Mouse (Mus musculus): ENCODE data around the gene Atp8a2. TPM values are rescaled to one million over a fixed set of nuclear protein-coding genes. Genes with fewer than 3 reads are reported as not detected.

Atp8a2 gene
- total RNA-seq (2021): 1 to 10 TPM in 1 of 2 experiments, under 1 TPM in 1; 0.99 to 1.9 TPM
- long read RNA-seq, experiment 1: 0 reads
- long read RNA-seq, experiment 2: 0 reads

DNA sequence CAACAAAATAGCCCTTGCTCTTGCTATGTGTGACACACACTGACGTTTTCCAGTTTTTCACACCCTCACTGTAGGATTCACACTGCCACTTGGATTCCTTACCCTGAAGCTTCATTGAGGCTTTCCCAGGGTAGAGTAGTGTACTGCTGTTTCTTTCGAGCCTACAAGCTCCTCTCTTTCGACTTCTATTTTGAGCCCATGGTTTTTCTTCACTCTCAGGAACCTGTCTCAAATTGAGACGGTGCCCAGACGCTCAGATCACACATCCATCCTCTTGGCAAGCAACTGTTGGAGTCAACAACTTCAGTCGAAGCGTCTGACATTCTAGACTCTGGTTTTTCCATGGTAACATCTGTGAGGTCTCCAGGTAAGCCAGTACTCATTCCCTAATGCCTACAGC is at the start of gene Atp8a2:
TSS of gene Atp8a2 (minus strand) at position 296 of the 400 bp plus-strand sequence.
- DNase-seq: no peak

DNA sequence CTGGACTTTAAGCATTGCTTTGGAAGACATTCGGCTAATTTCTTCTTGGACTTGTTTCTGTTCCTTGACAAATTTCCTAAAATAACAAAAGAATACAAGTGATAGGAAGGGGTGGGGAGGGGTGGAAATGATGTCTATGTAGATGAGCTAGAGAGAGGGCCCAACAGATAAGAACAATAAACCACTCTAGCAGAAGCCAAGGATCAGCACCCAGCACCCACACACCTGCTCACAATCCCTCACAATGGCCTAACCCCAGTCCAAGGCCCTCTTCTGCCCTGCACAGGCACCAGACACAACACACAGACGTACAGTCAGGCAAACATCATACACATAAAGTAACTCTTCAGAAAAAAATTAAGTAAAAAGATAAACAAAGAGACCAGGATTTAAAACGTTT is 41.6 kb upstream of the Atp8a2 start:
- DNase-seq: no peak

DNA sequence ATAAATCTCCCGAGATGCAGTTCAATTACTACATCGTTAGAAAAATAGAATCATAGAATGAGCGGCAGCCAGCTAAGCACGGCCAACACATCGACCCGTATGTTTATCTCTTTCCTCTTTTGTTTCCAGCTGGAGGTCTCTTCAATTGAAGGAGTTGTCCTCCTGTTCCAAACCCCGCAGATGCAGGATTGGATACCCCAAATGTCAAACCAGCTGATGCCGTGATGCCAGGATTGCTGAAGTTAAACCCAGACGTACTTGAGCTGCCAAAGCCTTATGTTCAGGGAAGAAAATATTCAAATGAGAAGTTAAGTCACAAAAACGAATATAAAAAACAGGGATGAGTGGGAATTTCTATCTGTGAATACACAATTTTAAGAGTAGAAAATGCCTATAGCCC is 22.9 kb upstream of the Atp8a2 start:
- DNase-seq: no peak

DNA sequence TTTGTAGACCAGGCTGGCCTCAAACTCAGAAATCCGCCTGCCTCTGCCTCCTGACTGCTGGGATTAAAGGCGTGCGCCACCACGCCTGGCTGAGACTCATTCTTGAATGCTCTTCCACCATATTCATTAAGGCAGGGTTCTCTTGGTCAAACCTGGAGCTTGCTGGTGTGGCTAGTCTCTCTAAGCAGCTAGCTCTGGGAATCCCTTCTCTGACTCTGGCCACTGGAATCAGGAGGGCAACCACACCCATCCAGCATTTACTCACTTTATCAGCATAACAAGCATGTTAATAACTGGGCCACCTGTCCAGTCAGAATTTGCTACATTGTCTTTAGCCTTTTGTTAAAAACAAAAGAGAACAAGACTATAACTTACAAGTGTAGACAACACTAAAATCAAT is 20.6 kb upstream of the Atp8a2 start:
- no peak for DNase-seq

DNA sequence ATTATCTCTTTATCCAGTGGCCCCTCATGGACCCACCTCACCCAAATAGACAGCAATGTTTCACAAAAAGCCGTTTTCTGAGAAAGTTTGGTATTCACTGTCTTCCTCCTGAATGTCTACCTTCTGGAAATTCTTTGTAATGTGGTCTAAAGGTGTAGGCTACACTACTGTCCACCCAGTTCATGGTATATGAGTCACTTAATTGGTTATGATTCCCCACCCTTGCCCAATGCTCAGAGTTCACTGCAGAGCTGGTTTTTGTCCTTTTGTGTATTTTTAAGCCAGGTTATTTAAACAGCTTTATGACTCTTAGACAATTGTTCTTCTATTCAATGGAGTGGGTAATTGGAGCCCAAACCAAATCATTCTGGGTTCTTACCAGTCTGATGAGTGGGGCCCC is 19.1 kb upstream of the Atp8a2 start:
- DNase-seq: no peak

DNA sequence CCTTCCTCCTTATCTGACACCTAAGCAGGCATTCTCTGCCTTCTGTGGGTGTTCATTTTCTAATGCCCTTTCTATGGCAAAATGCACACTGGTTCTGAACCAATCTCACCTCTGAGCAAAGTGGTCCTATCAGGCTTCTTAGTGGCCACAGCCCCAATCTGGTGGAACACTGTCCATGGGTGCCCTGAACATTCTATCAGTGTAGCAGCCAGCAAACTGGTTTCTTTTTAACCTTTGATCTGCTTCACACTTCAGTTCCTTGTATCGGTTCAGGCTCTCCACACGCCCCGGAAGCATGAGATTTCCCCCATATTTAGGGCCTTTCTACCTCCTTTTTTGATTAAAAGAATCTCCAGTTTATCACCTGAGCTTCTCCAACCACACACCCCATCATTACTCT is 18.0 kb upstream of the Atp8a2 start:
- no peak for DNase-seq

DNA sequence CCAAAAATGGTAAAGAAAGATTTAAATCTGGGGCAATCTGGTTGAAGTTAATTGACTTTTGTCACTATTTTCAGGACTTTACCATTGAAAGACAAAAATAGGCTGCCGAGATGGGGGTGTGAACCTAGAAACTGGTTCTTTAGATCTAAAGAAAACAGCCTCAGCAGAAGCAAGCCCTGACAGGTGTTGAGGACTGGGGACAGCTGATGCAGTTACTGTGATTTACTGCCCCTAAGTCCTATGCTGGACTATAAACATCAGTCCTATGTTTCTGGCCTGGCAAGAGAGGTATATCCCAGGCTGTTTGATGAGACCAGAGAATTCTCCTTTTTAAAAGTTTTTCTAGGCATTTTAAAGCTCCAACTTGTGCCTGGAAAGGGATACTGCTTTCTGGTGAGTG is 17.1 kb upstream of the Atp8a2 start:
- DNase-seq: no peak

DNA sequence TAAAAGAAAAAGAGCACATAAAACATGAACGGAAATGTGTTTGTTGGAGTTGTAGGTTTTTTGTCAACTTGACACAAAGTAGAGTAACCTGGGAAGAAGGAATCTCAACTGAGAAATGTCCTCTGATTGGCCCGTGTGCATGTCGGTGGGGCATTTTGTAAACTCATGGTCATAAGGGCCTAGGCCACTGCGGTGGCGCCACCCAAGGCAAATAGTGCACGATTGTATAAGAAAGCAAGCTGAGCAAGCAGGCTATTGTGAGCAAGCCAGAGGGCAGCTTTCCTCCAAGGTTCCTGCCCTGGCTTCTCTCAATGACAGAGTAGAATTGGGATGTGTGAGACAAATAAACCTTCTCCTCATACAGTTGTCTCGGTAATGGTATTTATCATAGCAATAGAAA is 12.2 kb upstream of the Atp8a2 start:
- DNase-seq: no peak

DNA sequence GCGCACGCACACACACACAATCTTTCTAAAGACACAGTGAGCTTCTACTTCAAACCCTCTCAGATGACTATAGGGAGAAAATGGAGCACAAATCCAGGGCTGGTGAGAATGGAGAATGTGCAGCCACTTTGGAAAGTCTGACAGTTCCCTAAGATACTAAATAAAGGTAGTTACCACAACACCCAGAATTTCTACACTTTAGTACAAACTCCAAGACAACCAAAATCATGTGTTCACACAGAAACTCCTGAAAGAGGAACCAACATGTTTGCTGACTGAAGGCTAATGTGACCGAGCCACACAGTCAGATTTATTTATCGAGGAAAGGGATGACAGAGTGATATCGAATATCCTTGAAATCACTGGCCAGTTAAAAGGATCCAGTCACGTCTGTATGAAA is 8.0 kb upstream of the Atp8a2 start:
- no peak for DNase-seq

DNA sequence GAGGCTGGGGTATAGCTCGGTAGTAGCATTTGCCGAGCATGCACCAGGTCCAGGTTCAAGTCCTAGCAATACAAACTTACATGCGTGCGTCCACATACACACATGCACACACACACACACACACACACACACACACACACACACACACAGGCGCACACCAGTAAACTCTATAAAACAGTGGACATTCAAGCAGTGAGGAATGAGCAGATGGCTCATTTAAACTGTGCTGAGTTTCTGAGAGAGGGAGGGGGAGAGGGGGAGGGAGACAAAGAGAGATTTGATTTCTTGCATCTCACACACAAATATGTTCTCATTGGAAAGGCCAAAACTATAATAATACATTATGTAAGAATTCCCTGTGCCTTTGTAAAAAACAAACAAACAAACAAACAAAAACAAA is 980 bp downstream of the Atp8a2 start:
- DNase-seq: no peak

DNA sequence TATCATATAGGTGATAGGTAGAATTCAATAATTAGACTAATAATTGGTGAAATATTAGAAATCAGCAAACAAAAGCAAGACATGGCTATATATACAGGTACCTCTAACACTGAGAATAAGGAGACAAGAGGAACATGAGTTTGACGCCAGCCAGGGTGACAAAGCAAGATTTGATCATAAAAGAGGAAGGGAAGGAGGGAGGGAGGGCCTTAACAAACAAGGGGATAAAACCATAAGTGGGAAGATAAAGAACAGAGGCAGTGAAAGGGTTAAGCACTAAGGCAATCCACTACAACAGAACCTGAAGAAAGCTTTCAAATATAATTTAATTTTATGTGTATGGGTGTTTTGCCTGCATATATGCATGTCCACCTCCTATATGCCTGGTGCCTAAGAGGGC is 2.4 kb downstream of the Atp8a2 start:
- DNase-seq: no peak

DNA sequence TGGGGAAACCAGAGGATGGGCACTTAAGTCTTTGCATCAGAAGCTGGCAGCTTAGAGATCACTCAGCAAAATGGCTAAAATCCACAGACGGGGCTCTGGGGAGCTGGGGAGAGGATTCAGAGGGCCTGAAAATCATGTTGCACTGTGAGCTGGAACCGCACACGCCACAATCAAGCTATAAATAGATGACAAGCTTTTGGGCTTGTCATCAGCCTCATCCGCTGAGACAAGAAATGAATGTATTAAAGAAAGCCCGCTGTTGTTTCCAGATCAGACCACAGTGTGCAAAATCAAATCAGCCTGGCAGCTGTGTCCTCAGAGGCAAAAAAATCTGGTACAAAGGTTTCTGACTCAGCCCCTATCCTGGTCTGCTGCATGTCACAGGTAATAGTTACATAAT is 7.2 kb downstream of the Atp8a2 start:
- DNase-seq: no peak

DNA sequence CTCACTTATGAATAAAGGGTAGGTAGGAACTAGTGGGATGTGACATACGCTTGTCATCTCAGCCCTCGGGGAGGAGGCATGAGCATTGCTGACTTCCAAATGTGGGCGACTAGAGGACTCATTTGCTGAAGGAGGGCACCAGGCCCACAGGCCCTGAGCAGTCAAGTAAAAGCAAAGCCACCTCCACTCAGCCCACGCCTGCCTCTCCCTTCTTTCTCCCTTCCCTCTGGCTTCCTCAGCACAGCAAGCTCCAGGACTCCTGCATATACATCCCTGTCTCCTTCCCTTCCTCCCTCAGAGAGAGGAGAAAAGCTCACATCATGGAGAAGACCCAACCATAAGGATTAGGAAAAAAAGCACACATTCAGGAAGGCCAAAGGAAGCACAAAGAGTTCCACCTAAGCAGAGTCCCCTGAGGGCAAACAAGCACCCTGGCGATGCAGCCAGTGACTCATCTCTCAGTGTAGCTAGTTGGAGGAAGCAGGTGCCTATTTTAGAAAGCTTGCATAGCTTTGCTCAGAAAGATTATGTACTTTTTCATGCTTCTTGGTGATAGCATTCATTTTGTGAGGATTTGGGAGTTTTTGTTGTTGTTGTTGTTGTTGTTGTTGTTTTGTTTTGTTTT is 8.7 kb downstream of the Atp8a2 start:
- DNase-seq: no peak

DNA sequence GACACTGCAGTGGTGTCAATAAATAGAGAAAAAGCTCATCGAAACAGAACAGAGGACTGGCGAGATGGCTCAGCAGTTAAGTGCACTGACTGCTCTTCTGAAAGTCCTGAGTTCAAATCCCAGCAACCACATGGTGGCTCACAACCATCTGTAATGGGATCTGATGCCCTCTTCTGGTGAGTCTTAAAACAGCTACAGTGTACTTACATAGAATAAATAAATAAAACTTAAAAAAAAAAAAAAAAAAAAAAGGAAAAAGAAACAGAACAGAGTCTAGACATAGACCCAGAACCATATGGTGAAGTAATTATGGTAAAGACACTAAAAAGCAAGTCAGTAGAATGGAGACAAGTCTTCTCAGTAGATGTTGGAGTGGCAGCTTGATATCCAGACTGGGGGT is 15.7 kb downstream of the Atp8a2 start:
- DNase-seq: no peak

DNA sequence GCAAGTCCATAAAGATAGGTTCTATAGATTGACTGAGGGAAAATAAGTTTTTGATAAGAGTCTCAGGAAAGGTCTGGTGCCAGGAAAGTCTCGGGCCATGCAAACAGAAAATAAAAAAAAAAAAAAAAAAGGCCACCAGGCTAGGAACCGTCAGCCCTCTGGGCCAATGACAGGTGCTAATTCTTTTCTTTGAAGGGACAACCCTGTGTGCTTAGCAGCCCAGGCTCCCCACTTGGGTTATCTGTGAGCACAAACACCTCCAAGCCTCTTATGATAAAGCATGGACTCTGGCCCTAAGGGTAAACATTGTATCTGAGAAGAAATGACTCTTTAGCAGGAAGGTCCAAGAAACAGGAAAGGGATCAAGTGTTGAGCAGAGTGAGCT is 18.4 kb downstream of the Atp8a2 start:
- DNase-seq: no peak

DNA sequence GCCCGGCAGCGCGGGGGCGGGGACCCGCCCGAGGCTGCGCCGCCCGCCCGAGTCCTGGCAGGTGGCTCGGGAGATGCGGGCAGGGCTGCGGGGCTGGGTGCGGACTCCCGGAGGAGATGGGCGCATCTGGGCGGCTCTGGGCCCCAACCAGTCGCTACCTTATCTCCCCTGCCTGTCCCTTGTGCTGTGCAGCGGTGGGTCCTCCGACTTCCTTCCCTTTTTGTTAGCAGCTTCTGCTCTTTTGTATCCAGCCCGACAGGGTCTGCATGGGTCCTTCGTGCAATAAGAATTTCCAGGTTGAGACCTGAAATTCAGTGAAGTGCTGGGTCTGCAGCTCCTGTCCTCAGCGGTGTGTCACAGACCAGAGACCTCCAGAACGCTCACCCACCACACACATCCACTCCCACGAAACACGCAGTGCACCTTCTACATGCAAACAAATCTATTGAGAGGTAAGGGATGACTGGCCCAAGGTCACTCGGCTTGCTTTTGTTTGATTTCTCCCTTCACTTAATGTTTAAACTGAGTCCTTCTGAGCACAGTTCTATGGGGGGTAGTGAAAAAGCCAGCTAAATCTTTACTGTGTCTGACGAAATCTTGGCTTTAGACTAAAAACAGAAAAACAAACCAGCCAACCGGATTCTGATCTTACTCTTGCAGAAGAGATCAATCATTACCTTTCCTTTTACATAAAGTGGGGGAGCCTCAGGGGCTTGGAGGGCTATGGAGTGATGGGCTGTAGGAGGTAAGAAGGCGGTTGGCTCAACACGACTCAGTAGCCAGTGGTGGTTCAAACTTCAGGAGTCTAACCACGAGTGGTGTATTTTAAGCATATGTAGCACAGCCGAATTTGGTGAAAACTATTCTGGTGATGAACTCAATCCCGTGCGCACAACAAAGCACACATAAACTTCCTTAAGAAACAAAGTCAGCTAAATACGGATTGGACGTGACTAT is 19.1 kb downstream of the Atp8a2 start:
- no peak for DNase-seq

DNA sequence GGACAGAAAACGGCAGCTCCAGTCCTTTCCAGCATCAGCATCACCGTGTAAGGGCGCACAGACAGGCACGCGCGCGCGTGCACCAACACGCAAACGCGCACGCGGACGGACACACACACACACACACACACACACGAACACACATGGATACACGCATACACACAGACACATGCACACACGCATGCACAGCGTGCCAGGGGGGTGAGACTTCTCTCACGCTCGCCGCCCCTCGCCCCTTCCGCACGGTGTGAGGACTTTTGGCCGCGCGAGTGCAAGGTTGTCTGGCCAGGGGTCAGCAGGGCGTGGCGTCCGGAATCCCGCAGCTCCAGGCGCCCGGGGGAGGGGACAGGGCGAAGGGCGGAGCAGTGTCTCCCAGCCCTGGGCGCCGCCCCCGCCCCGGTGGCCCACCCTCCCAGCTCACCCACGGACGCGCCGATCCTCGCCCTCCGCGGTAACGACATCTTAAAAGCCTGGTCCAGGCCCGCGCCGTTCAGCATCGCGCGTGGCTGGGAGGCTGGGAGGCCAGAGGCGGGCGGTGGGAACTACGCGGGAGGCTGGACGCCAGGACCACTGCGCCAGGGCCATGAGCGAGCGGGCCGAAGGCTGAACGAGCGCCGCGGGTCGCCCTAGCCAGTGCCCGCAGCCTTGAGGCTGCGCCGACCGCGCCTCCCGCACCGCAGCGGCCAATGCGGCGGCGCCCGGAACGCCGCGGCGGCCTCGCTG is 19.9 kb downstream of the Atp8a2 start:
- peak; percentile 42 to 65 for DNase-seq

DNA sequence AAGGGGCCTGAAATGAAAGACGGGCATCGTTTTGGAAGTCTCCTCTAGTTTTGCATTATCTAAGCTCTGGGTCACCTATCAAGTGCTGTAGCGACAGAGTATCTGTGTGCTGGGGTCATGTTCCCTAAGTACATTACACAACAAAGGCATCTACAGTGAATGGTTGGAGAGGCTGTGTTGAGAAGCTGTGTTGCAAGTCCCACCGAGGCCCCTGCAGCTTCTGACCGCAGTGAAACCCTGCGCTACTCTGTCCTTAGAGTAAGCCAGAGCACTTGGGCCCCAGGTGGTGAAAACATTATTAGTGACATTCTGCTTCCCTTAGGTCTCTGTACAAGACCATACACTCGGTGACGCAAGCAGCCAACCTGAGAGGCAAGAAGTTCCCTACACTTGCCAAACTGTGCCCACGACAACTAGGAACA is 20.5 kb downstream of the Atp8a2 start:
- DNase-seq: no peak

DNA sequence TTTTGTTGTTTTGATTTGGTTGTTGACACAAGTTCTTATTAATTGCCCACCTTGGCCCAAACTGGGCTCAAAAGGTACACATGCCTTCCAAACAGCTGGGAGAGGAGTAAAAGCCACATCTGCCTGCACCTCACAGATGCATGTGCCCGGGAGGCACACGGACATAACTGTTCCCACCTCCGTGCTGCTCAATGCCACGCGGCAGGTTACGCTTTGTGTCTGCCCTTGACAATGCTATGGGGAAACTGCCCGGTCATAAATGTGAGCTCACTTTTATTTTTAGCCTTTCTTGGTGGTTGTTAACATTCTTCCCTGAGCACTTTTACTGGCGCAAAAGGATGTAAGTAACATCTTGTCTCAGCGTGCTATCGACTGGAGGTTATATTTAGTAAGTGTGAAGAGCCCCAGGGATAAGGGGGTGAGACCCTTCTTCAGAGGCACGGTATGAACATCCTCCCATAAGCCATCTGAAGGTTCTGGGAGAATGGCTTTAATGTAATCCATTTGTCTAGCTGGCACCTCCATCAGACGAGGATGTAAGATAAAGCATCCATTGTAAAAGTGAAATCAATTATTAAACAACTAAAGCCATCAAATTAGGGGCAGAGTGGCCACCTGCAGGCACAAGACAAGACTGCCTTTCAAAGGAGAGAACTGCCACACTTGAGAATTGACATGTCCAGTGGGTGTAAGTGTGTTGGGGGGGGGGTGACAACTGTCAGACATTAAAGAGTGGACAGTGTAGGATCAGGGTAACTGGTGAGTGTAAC is 24.5 kb downstream of the Atp8a2 start:
- DNase-seq: no peak

DNA sequence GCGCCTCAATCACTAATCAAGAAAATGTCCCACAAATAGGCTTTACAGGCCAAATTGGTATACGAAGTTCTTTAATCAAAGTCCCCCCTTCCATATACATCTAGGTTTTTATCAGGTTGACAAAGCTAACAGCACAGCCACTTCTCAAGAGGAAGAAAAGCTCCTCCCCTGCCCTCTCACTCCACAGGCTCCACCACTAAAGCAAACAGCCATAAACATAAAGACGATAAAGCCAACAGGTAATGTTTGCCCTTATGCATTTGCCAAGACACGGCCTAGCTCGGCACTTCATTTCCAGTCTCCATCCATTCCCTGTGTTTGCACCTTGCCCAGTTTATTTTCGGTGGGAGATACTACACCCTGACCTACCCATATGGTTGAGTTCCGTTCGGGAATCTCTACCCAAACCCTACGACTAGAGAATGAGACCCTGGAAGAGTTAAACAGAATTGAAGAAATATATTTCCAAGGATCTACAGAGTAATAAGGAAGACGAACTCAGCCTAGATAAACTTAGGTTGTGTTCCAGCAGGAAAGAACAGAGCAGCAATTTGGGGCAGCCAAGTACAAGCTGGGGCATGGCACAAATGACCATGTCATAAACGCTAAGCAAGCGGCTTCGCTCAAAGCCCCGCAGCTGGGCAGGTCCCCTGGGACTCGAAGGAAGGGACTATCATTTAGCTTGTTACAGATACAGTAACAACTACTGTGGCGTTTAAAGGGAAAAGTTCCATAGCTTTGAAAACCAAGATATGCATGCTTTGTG is 26.0 kb downstream of the Atp8a2 start:
- no peak for DNase-seq

DNA sequence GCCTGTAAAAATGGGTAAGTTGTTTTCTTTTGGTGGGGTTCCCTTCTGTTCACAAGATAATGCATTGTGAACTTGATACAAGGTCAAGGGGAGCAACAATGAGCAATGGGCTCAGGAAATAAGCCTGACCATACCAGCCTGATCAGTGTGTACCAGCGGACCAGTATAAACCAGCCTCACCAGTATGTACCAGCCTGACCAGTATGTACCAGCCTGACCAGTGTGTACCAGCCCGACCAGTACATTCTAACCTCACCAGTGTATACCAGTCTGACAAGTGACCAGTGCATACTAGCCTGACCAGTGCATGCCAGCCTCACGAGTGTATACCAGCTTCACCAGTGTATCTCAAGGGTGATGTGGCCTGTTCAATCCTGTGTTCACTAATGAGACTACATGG is 33.6 kb downstream of the Atp8a2 start:
- DNase-seq: no peak
